Mouse (Mus musculus) liver, embryonic 14.5 days (tissue): ENCODE data around the gene Mettl24. TPM values are rescaled to one million over a fixed set of nuclear protein-coding genes. Genes with fewer than 3 reads are reported as not detected.

ENCODE experiments used
- ATAC-seq: fragments of 200-750 bp; cut with Nextera tagmentation; 2 replicates; pipeline ENCODE4 v1.8.0; 2017; ENCODE audit warnings: moderate number of reproducible peaks, mild to moderate bottlenecking, moderate library complexity; ENCODE audit not compliant: insufficient read depth
- DNase-seq, 3 experiments: peaks; one replicate each; pipeline ENCODE4 v3.0.0-alpha.2; 2012 to 2013; ENCODE audit warnings: low read depth in 3 of 3, low spot score in 3 of 3
- H3K27ac ChIP-seq: fragments of 300-500 bp; sonication (generic); 2 replicates; pipeline ENCODE4 v1.5.1; 2014; ENCODE audit warnings: moderate library complexity, mild to moderate bottlenecking, control low read depth, inconsistent platforms
- H3K27me3 ChIP-seq: fragments of 300-500 bp; sonication (generic); 2 replicates; pipeline ENCODE4 v1.6.1; 2014; ENCODE audit warnings: mild to moderate bottlenecking, low read length, moderate library complexity; ENCODE audit not compliant: control insufficient read depth, insufficient read depth
- H3K36me3 ChIP-seq: fragments of 300-500 bp; sonication (generic); replicated peaks from 2 replicates; pipeline ENCODE4 v1.6.1; 2014; ENCODE audit warnings: low read depth; ENCODE audit not compliant: control insufficient read depth, insufficient read depth
- H3K4me1 ChIP-seq, 2 experiments: fragments of 200-500 bp in 1 of 2; fragments of 300-500 bp in 1 of 2; sonication (generic) in 1 of 2; replicated peaks; 2 replicates each; pipeline ENCODE4 v1.6.1; 2012 to 2014; ENCODE audit warnings: antibody characterized with exemption in 1 of 2, inconsistent platforms in 1 of 2, low read length in 1 of 2; ENCODE audit not compliant: control insufficient read depth in 2 of 2, insufficient read depth in 2 of 2
- H3K4me2 ChIP-seq: fragments of 300-500 bp; sonication (generic); 2 replicates; pipeline ENCODE4 v1.6.1; 2014; ENCODE audit warnings: low read depth, mild to moderate bottlenecking, control low read depth, moderate library complexity
- H3K4me3 ChIP-seq, 2 experiments: fragments of 200-500 bp in 1 of 2; fragments of 300-500 bp in 1 of 2; sonication (generic) in 1 of 2; 2 replicates each; pipeline ENCODE4 v1.5.1; 2012 to 2014; ENCODE audit warnings: low read depth in 2 of 2, low read length in 2 of 2, mild to moderate bottlenecking in 2 of 2, control low read depth in 1 of 2, inconsistent platforms in 1 of 2, moderate library complexity in 1 of 2; ENCODE audit not compliant: insufficient read depth in 1 of 2
- H3K9ac ChIP-seq: fragments of 300-500 bp; sonication (generic); replicated peaks from 2 replicates; pipeline ENCODE4 v1.6.1; 2014; ENCODE audit warnings: mild to moderate bottlenecking, control low read depth, moderate library complexity
- H3K9me3 ChIP-seq: fragments of 300-500 bp; sonication (generic); 2 replicates; pipeline ENCODE4 v1.6.1; 2016; ENCODE audit warnings: low read length, mixed read lengths; ENCODE audit not compliant: control insufficient read depth
- CTCF ChIP-seq: IDR thresholded peaks from 2 replicates; pipeline ENCODE4 v1.5.1; 2016; ENCODE audit warnings: antibody characterized with exemption, low read depth, control low read depth
- EP300 ChIP-seq: IDR thresholded peaks from 2 replicates; pipeline ENCODE4 v1.6.1; 2016; ENCODE audit warnings: antibody characterized with exemption, low read depth
- WGBS: fragments of 180-500 bp; shearing (Covaris S2); extraction: QIAGEN DNeasy Blood & Tissue Kit; methylation state at CpG from one replicate; pipeline ENCODE4 v1.1.7; 2014; ENCODE audit not compliant: insufficient replicate concordance; 5-methylcytosine and 5-hydroxymethylcytosine counted together
- polyA plus RNA-seq, 2 experiments: library from polyadenylated mRNA; depleted of rRNA in 1 of 2; stranded (reverse) in 1 of 2; unstranded in 1 of 2; fragments of >200 nt; fragmentation: Nextera tagmentation in 1 of 2; extraction: Ambion mirVana in 1 of 2; gene quantifications; 2 replicates each; pipeline versions ENCODE4 v1.2.1 to v1.2.3; 2012 to 2014

Gene Mettl24
- polyA plus RNA-seq, 2 experiments: 0.18 to 0.33 TPM

- H3K9me3 ChIP-seq: no peaks in the 10 kb centered on the region
- H3K27ac ChIP-seq: no peak overlapping the region
- no peak overlapping the region for H3K4me2 ChIP-seq
- H3K4me3 ChIP-seq: no peak overlapping the region
- peaks cover 2% of the 10 kb centered on the region for H3K27me3 ChIP-seq
- no peak for DNase-seq
- no peak overlapping the region for H3K9ac ChIP-seq
- H3K4me1 ChIP-seq: no peaks in the 10 kb centered on the region
- no peak for ATAC-seq
- no peaks in the 10 kb centered on the region for H3K36me3 ChIP-seq
- WGBS: 61% methylated on average over 6 of the region's 6 CpGs
- TF ChIP-seq EP300 (no peak), CTCF (no peak)
These were observed 5.2 kb downstream of the Mettl24 start for GRCm38 (mm10) chr10:40688266-40688665.

DNA sequence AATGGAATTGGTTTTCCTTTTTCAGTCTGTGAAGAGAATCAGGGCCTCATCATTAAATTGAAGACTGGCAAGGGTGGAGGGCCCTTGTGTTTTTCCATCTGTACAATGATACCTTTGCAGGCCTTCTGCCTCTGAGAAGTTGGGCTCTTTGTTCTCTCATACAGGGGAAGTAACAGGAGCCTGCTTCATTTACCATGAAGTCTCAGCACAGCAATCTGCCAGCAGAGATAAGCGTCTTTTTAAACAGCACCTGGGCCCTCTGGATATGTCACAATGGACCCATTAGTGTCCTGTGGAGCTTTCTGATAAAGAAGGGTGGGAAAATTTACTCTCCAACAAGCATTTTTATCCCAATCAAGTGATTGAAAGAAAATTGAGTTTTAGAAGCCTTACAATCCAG, 5.8 kb downstream of the Mettl24 start:
- Histone ChIP-seq H3K9me3 (no peaks in the 10 kb centered on the region), H3K27ac (no peak overlapping the region), H3K4me1 (no peaks in the 10 kb centered on the region), H3K27me3 (no peaks in the 10 kb centered on the region; the same call in 1 of the 2 replicates), H3K4me2 (no peak overlapping the region), H3K36me3 (no peaks in the 10 kb centered on the region), H3K9ac (no peak overlapping the region), H3K4me3 (no peak overlapping the region)
- DNase-seq (no peak), ATAC-seq (no peak)
- 24% methylated on average over 1 of the region's 1 CpGs for WGBS
- TF ChIP-seq EP300: no peak
- no peak for TF ChIP-seq CTCF

DNA sequence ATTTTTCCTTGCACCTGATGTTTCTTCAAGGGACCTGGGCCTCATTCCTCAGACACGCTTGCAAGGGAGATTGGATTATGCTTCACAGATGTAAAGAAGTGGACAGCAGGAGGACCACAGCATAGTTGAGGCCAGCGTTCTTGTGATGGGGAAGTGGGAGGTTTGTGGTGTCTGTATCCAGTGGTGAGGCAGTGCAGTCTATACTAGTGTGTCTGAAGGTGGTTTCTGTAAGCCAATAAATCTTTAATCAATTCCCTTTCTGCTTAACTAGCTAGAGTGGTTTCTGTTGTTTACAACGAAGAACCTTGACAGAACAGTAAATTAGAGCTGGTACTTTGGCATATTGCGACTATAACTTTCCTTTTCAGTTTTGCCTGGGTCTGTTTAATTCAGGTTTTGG, 15.6 kb downstream of the Mettl24 start:
- Histone ChIP-seq H3K36me3 (no peaks in the 10 kb centered on the region), H3K27me3 (no peaks in the 10 kb centered on the region), H3K27ac (no peak overlapping the region), H3K4me2 (no peak overlapping the region), H3K9ac (no peak overlapping the region), H3K4me1 (peaks cover 0 to 1% of the 10 kb centered on the region in 2 experiments; a peak in 1 of 4 replicates), H3K9me3 (no peaks in the 10 kb centered on the region), H3K4me3 (no peak overlapping the region)
- DNase-seq (no peak), ATAC-seq (no peak)
- TF ChIP-seq CTCF (no peak), EP300 (no peak)
- WGBS: 40% methylated on average over 4 of the region's 4 CpGs

- Histone ChIP-seq H3K9ac (no peak overlapping the region), H3K9me3 (no peaks in the 10 kb centered on the region), H3K4me1 (no peaks in the 10 kb centered on the region), H3K4me3 (no peak overlapping the region), H3K4me2 (no peak overlapping the region), H3K27ac (no peak overlapping the region), H3K27me3 (no peaks in the 10 kb centered on the region), H3K36me3 (no peaks in the 10 kb centered on the region)
- no peak for ATAC-seq
- no peak for DNase-seq
- 66% methylated on average over 7 of the region's 7 CpGs for WGBS
- TF ChIP-seq CTCF (no peak), EP300 (no peak)
These were observed 28.0 kb downstream of the Mettl24 start for GRCm38 (mm10) chr10:40711127-40711526.

DNA sequence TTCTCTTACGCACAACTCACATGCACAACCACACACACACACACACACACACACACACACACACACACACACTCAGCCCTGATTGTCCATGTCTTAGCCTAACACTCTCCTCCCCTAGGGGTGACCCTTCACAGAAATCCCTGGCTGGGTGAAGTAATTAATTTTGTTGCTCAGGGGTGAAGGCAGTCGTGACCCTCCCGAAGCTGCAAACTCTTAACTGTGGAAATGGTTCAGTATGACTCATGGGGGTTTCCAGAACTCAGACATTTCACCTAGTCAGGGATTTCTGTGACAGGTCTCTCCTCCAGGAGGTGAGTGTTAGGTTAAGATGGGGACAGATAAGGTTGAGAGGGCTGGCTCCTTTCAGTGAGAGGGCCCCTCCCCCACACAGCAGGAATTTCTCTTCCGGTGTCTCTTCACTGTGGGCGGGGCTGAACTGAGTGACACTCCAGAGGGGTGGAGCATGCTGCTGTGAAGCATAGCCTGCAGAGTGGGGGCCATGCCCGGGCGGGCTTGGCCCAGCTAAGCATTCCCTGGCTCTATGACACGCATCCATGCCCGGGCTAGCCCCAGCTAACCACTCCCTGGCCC, 30.0 kb downstream of the Mettl24 start:
- Histone ChIP-seq H3K36me3 (no peaks in the 10 kb centered on the region), H3K27ac (no peak overlapping the region), H3K27me3 (no peaks in the 10 kb centered on the region), H3K4me1 (no peaks in the 10 kb centered on the region), H3K9ac (no peak overlapping the region), H3K4me3 (no peak overlapping the region), H3K4me2 (no peak overlapping the region), H3K9me3 (no peaks in the 10 kb centered on the region)
- DNase-seq: no peak
- WGBS: 34% methylated on average over 9 of the region's 9 CpGs
- TF ChIP-seq EP300 (no peak), CTCF (no peak)
- ATAC-seq: no peak
